Mouse (Mus musculus): Measurements from ENCODE around the gene Was. TPM values are rescaled to one million over a fixed set of nuclear protein-coding genes. Genes with fewer than 3 reads are reported as not detected.
A peak's percentile ranks its signal among the peaks of the same experiment; 100 is the strongest.
"Not testable (repeated sequence)": the region's sequence is repeated elsewhere in the genome, so short reads cannot be mapped to it uniquely, and the experiment has no call there.

Gene Was
- total and polyA plus RNA-seq, 3 experiments: 86.1 to 198 (median 105) TPM

- H3K27me3 ChIP-seq (ENCODE audit: insufficient read depth, low read length): no peaks in the 10 kb centered on the region
- ATAC-seq (ENCODE audit: extremely low read depth, insufficient number of reproducible peaks, low FRiP score, poor library complexity, severe bottlenecking) (no peak), DNase-seq (ENCODE audit: low spot score) (no peak)
- no peak for TF ChIP-seq CTCF (IDR thresholded peaks at IDR 0.05; ENCODE audit: low read depth, low read length)
- TF ChIP-seq GATA1 (IDR thresholded peaks at IDR 0.05; ENCODE audit: borderline replicate concordance, low read length): no peak
- TF ChIP-seq POLR2AphosphoS5 (IDR thresholded peaks at IDR 0.05; ENCODE audit: insufficient replicate concordance, low read depth, low read length): no peak
- no peak for TF ChIP-seq GATA2 (IDR thresholded peaks at IDR 0.05; ENCODE audit: borderline replicate concordance, low read depth, low read length)
- no peak for TF ChIP-seq TAL1 (conservative IDR thresholded peaks at IDR 0.05; ENCODE audit: low read depth, low read length)
- H3K4me3 ChIP-seq (ENCODE audit: low read depth, low read length): no peak overlapping the region
- H3K4me1 ChIP-seq (ENCODE audit: insufficient read depth, low read depth, low read length): peaks cover 25% of the 10 kb centered on the region
- H3K36me3 ChIP-seq (replicated peaks): peaks cover 73% of the 10 kb centered on the region
- no peaks in the 10 kb centered on the region for H3K9me3 ChIP-seq (replicated peaks)
Measured at GRCm38 (mm10) chrX:8084771-8085259, 5.5 kb downstream of the Was start.

GRCm38 (mm10) chrX:8075104-8075503 lies 15.2 kb downstream of the Was start:
- Histone ChIP-seq H3K27me3 (ENCODE audit: insufficient read depth, low read length) (no peaks in the 10 kb centered on the region), H3K36me3 (replicated peaks) (peaks cover 26% of the 10 kb centered on the region), H3K4me1 (ENCODE audit: insufficient read depth, low read depth, low read length) (peaks cover 23% of the 10 kb centered on the region), H3K9me3 (replicated peaks) (no peaks in the 10 kb centered on the region), H3K4me3 (ENCODE audit: low read depth, low read length) (peak overlapping the region; percentile 74)
- TF ChIP-seq CTCF (IDR thresholded peaks at IDR 0.05; ENCODE audit: low read depth, low read length): no peak
- no peak for TF ChIP-seq GATA2 (IDR thresholded peaks at IDR 0.05; ENCODE audit: borderline replicate concordance, low read depth, low read length)
- no peak for TF ChIP-seq POLR2AphosphoS5 (IDR thresholded peaks at IDR 0.05; ENCODE audit: insufficient replicate concordance, low read depth, low read length)
- DNase-seq (ENCODE audit: low spot score) (no peak), ATAC-seq (ENCODE audit: extremely low read depth, insufficient number of reproducible peaks, low FRiP score, poor library complexity, severe bottlenecking) (no peak)

GRCm38 (mm10) chrX:8074430-8075014 lies 15.8 kb downstream of the Was start, which contains the start of gene Suv39h1:
Suv39h1 (minus strand) TSS chrX:8074760.
- DNase-seq (ENCODE audit: low spot score) (peak; percentile 66), ATAC-seq (ENCODE audit: extremely low read depth, insufficient number of reproducible peaks, low FRiP score, poor library complexity, severe bottlenecking) (peak; percentile 90)
- Histone ChIP-seq H3K4me3 (ENCODE audit: low read depth, low read length) (peak within 1 kb of the TSS; percentile 74), H3K9me3 (replicated peaks) (no peaks in the 10 kb centered on the region), H3K27me3 (ENCODE audit: insufficient read depth, low read length) (no peaks in the 10 kb centered on the region), H3K36me3 (replicated peaks) (peaks cover 30% of the 10 kb centered on the region), H3K4me1 (ENCODE audit: insufficient read depth, low read depth, low read length) (peaks cover 23% of the 10 kb centered on the region)
- no peak for TF ChIP-seq TAL1 (conservative IDR thresholded peaks at IDR 0.05; ENCODE audit: low read depth, low read length)
- no peak for TF ChIP-seq CTCF (IDR thresholded peaks at IDR 0.05; ENCODE audit: low read depth, low read length)
- TF ChIP-seq GATA2 (IDR thresholded peaks at IDR 0.05; ENCODE audit: borderline replicate concordance, low read depth, low read length): no peak
- no peak for TF ChIP-seq POLR2AphosphoS5 (IDR thresholded peaks at IDR 0.05; ENCODE audit: insufficient replicate concordance, low read depth, low read length)
- no peak for TF ChIP-seq GATA1 (IDR thresholded peaks at IDR 0.05; ENCODE audit: borderline replicate concordance, low read length)

DNA sequence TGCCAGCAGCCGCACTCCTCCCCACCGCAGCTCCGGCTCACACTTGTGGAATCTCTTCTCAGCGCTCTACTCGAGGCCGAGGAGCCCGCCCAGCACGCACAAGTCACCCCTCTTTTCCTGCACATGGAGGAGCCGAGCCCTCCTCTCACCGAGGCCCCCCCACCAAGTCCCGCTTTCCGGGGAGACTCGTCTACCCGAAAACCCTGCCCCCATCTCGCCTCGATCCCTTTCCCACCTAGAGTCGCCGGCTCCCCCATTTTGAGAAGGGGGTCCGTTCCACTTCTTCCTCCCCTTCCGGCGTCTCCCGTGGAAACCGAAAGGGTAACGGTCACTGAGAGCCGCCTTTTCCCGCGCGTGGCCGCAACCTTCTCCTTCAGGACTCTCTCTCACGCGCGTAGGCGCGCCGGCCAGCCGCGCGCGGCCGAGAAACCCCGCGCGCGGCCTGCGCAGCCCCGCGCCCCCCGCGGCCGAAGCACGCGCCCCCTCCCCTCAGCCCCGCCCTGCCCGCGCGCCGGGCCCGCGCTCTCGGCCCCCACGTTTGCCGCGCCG lies 16.3 kb downstream of the Was start:
- H3K9me3 ChIP-seq (replicated peaks): no peaks in the 10 kb centered on the region
- ATAC-seq (ENCODE audit: extremely low read depth, insufficient number of reproducible peaks, low FRiP score, poor library complexity, severe bottlenecking) (no peak), DNase-seq (ENCODE audit: low spot score) (peak; percentile 14)
- no peaks in the 10 kb centered on the region for H3K27me3 ChIP-seq (ENCODE audit: insufficient read depth, low read length)
- peak overlapping the region; percentile 74 for H3K4me3 ChIP-seq (ENCODE audit: low read depth, low read length)
- H3K4me1 ChIP-seq (ENCODE audit: insufficient read depth, low read depth, low read length): peaks cover 26% of the 10 kb centered on the region
- TF ChIP-seq GATA2 (IDR thresholded peaks at IDR 0.05; ENCODE audit: borderline replicate concordance, low read depth, low read length): no peak
- TF ChIP-seq CTCF (IDR thresholded peaks at IDR 0.05; ENCODE audit: low read depth, low read length): no peak
- TF ChIP-seq TAL1 (conservative IDR thresholded peaks at IDR 0.05; ENCODE audit: low read depth, low read length): no peak
- no peak for TF ChIP-seq GATA1 (IDR thresholded peaks at IDR 0.05; ENCODE audit: borderline replicate concordance, low read length)
- no peak for TF ChIP-seq POLR2AphosphoS5 (IDR thresholded peaks at IDR 0.05; ENCODE audit: insufficient replicate concordance, low read depth, low read length)
- H3K36me3 ChIP-seq (replicated peaks): peaks cover 36% of the 10 kb centered on the region

DNA sequence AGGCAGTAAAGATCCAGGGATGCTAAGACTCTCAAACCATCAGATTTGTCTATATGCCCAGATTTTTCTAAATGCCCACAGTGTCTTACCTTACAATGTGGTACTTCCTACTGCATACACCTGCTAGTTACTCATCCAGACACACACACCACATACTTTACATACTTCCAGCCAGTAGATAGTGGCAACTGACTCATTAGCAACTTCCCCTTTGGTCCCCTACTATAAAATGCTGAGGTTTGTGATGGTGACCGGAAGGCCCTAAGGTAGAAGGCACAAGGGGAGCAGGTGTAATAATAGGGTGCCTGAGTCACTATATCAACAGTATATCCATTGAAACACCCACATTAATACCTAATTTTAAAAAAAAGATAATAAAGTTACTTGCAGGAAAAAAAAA lies 21.1 kb downstream of the Was start:
- no peak for ATAC-seq (ENCODE audit: extremely low read depth, insufficient number of reproducible peaks, low FRiP score, poor library complexity, severe bottlenecking)
- no peak for TF ChIP-seq POLR2AphosphoS5 (IDR thresholded peaks at IDR 0.05; ENCODE audit: insufficient replicate concordance, low read depth, low read length)
- no peak for TF ChIP-seq GATA1 (IDR thresholded peaks at IDR 0.05; ENCODE audit: borderline replicate concordance, low read length)
- no peak for TF ChIP-seq GATA2 (IDR thresholded peaks at IDR 0.05; ENCODE audit: borderline replicate concordance, low read depth, low read length)
- no peak for TF ChIP-seq CTCF (IDR thresholded peaks at IDR 0.05; ENCODE audit: low read depth, low read length)
- no peak for TF ChIP-seq TAL1 (conservative IDR thresholded peaks at IDR 0.05; ENCODE audit: low read depth, low read length)
- DNase-seq (ENCODE audit: low spot score): no peak
- Histone ChIP-seq H3K4me3 (ENCODE audit: low read depth, low read length) (no peak overlapping the region), H3K36me3 (replicated peaks) (peaks cover 81% of the 10 kb centered on the region), H3K9me3 (replicated peaks) (no peaks in the 10 kb centered on the region), H3K4me1 (ENCODE audit: insufficient read depth, low read depth, low read length) (peaks cover 26% of the 10 kb centered on the region), H3K27me3 (ENCODE audit: insufficient read depth, low read length) (no peaks in the 10 kb centered on the region)

DNA sequence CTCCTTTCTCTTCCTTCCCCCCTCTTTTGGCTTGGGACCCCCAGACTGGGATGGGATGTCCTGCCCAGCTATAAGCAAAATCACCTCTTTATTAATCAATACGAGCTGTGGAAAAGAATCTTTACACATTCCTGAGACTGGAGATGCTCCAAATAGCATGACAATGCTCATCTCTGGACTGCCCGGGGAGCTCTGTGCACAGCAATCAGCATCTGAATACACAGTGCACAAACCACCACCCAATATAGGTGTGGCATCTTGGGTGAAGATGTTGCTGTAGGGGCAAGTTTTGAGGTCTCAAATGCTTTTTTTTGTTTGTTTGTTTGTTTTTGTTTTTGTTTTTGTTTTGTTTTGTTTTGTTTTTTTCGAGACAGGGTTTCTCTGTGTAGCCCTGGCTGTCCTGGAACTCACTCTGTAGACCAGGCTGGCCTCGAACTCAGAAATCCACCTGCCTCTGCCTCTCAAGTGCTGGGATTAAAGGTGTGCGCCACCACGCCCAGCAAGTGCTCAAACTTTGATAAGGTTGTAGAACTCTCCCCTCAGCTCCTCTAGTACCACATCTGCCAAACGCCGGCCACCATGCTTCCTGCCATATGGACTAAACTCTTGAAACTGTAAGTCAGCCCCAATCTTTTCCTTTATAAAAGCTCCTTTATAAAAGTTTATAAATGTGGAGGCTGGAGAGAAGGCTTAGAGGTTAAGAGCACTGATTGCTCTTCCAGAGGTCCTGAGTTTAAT lies 39.1 kb downstream of the Was start:
- not testable (repeated sequence) for DNase-seq (ENCODE audit: low spot score); H3K27me3 ChIP-seq (ENCODE audit: insufficient read depth, low read length); H3K36me3 ChIP-seq (replicated peaks)

More for the DNA sequence above, 39.1 kb downstream of the Was start:
- not testable (repeated sequence) for H3K4me3 ChIP-seq (ENCODE audit: low read depth, low read length); ATAC-seq (ENCODE audit: extremely low read depth, insufficient number of reproducible peaks, low FRiP score, poor library complexity, severe bottlenecking); H3K9me3 ChIP-seq (replicated peaks); H3K4me1 ChIP-seq (ENCODE audit: insufficient read depth, low read depth, low read length)
